Mouse (Mus musculus) ES-Bruce4 (cell line): ENCODE results near the gene Dynll2.

Source experiments
- CTCF ChIP-seq: IDR thresholded peaks from one replicate; pipeline ENCODE4 v1.8.1; 2011; ENCODE audit warnings: low read depth, low read length
- EP300 ChIP-seq: IDR thresholded peaks from 2 replicates; pipeline ENCODE4 v1.6.1; 2011; ENCODE audit warnings: low read depth, low read length; ENCODE audit not compliant: insufficient read depth
- POLR2A ChIP-seq: IDR thresholded peaks from one replicate; pipeline ENCODE4 v1.8.1; 2011; ENCODE audit warnings: low read length; ENCODE audit not compliant: insufficient read depth

GRCm38 (mm10) chr11:87985643-87986042, 1.7 kb downstream of the Dynll2 start:
- TF ChIP-seq CTCF (no peak), EP300 (no peak), POLR2A (no peak)
